In genomic region chr12:116383995-116384394, GRCm38 (mm10) we compare ENCODE assay signal across 16 mouse cellular contexts.
"Had no signal": no experiment of that assay in that cellular context is flagged by ENCODE, and none has a peak within 500 bp of the region (broad histone marks: within the 10 kb centered on the region; RNA-seq: fewer than 3 reads in every experiment).

No protein-coding gene starts in this region.

- H3K4me2 ChIP-seq: heart, embryonic 11.5 days; heart, embryonic 13.5 days; heart, embryonic 15.5 days; hindbrain, embryonic 13.5 days; hindbrain, embryonic 15.5 days; kidney, embryonic 15.5 days; limb, embryonic 12.5 days; liver, embryonic 11.5 days; liver, embryonic 13.5 days; liver, embryonic 15.5 days had no signal

- H3K27me3 ChIP-seq: heart, embryonic 13.5 days; heart, embryonic 15.5 days; hindbrain, embryonic 13.5 days; hindbrain, embryonic 15.5 days; kidney, embryonic 15.5 days; limb, embryonic 12.5 days; liver, embryonic 13.5 days; liver, embryonic 15.5 days had no signal

- ATAC-seq: hindbrain, postnatal 0 days; intestine, embryonic 16.5 days had no signal

- H3K27ac ChIP-seq: heart, adult 2 months; heart, embryonic 13.5 days; heart, embryonic 15.5 days; hindbrain, embryonic 13.5 days; hindbrain, embryonic 15.5 days; hindbrain, postnatal 0 days; kidney, embryonic 15.5 days; kidney, postnatal 0 days; left cerebral cortex, adult 2 months; limb, embryonic 10.5 days; limb, embryonic 12.5 days; liver, embryonic 13.5 days; liver, embryonic 15.5 days had no signal

- H3K4me1 ChIP-seq: heart, embryonic 15.5 days; hindbrain, embryonic 13.5 days; hindbrain, embryonic 15.5 days; kidney, embryonic 15.5 days; limb, embryonic 10.5 days; limb, embryonic 12.5 days; liver, embryonic 13.5 days; liver, embryonic 15.5 days had no signal

- H3K36me3 ChIP-seq: limb, embryonic 10.5 days; limb, embryonic 12.5 days; liver, embryonic 13.5 days had no signal

- H3K9ac ChIP-seq: heart, embryonic 13.5 days; heart, embryonic 15.5 days; hindbrain, embryonic 13.5 days; hindbrain, embryonic 15.5 days; kidney, embryonic 15.5 days; limb, embryonic 12.5 days; liver, embryonic 13.5 days; liver, embryonic 15.5 days had no signal

- H3K4me3 ChIP-seq: heart, adult 2 months; heart, embryonic 13.5 days; heart, embryonic 15.5 days; hindbrain, embryonic 13.5 days; hindbrain, embryonic 15.5 days; kidney, embryonic 15.5 days; left cerebral cortex, adult 2 months; limb, embryonic 10.5 days; limb, embryonic 12.5 days; liver, embryonic 13.5 days; liver, embryonic 15.5 days had no signal

- H3K9me3 ChIP-seq: heart, embryonic 13.5 days; heart, embryonic 15.5 days; hindbrain, embryonic 13.5 days; hindbrain, embryonic 15.5 days; kidney, embryonic 15.5 days; limb, embryonic 10.5 days; limb, embryonic 12.5 days; liver, embryonic 13.5 days; liver, embryonic 15.5 days had no signal
